Mouse (Mus musculus): ENCODE data around the gene 1700022I11Rik.

1700022I11Rik gene

DNA sequence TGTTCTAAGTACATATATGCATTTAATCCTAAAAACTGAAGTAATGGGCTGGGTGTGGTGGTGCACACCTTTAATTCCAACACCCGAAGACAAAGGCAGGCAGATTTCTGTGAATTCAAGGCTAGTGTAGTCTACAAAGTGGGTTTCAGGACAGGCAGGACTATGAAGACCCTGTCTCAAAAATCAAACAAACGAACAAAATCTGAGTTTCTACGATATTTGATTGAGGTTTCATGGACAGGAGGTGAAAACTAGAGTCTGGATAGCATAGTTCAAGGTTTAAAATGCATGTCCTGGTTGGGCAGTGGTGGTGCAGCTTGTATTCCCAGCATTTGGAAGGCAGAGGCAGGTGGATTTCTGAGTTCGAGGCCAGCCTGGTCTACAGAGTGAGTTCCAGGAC, at the start of gene 1700022I11Rik:
1700022I11Rik (plus strand) TSS at position 301 of the 400 bp plus-strand sequence.
- DNase-seq (ENCODE audit: low read depth): no peak

- no peak for DNase-seq (ENCODE audit: low read depth)
These were observed 48.7 kb upstream of the 1700022I11Rik start for GRCm38 (mm10) chr4:42920726-42921125.

DNA sequence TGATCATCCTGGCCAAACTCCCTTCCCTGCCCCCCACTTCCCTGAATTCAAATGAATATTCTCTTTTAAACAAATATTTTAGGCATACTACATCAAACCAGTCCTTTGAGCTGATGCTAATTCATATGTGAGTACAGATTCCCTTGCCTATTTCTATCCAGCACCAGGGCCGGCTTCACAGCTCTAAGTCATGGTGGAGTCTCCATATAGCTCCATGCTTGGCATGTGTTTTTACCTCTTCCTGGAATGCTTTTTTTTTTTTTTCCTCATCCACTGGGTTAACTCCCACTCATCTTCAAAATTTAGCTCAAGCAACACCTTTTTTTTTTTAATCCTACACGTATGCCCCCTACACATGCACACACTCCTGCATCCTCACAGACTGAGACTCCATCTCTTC, 47.9 kb upstream of the 1700022I11Rik start:
- DNase-seq (ENCODE audit: low read depth): no peak

- no peak for DNase-seq (ENCODE audit: low read depth)
These were observed 47.3 kb upstream of the 1700022I11Rik start for GRCm38 (mm10) chr4:42922056-42922455.

GRCm38 (mm10) chr4:42922461-42922860, 46.9 kb upstream of the 1700022I11Rik start:
- DNase-seq (ENCODE audit: low read depth): no peak

DNA sequence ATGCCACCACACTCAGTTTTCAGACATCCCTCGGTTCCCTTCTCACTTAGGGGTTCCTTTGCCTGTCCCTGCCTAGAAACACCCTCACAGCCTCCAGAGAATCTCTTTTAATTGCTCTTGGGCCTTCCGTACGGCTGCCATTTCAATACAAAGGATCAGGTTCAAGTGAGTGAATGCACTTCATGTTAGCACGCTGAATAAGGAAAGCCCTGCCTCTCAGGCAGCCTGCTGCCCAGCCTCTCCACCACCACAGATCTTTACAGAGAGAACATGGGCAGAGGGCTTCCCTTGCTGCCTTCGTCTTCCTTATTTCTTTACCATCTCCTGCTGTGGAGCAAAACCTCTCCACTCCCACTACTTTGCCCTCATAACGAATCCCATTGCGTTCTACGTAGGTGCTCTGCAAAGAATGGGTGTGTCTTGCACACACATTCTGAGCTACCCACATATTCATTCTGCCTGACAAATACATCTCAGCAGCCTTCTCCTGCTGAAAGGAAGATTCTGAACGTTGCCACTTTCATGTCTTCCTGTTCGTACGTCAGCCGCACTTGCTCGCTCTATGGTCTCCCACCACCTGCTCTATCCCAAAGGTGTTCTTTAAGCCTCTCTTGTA, 45.2 kb upstream of the 1700022I11Rik start:
- DNase-seq (ENCODE audit: low read depth): no peak

- DNase-seq (ENCODE audit: low read depth): no peak
These were observed 41.2 kb upstream of the 1700022I11Rik start for GRCm38 (mm10) chr4:42928209-42928608.

- DNase-seq (ENCODE audit: low read depth): no peak
These were observed 40.5 kb upstream of the 1700022I11Rik start for GRCm38 (mm10) chr4:42928952-42929351.

GRCm38 (mm10) chr4:42932229-42932969, 37.0 kb upstream of the 1700022I11Rik start:
- DNase-seq (ENCODE audit: low read depth): no peak

GRCm38 (mm10) chr4:42933630-42934029, 35.8 kb upstream of the 1700022I11Rik start:
- DNase-seq (ENCODE audit: low read depth): no peak

DNA sequence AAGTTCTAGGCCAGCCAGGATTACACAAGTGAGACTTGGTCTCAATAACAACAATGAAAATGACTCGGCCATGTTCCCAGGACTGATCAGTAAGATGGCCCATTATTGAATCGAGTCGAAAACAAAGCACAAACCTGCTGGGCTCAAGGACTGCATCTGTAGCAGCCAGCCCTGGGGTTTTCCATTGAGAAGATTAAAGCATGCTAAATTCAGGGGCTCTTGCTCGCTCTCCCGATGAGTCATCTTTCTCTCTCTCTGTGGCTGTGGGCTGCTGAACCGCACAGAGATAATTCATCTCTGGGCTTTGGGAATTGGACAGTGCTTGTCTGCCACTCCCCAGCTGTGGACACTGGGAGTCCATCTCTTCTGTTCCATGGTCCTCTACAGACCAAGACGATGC, 28.0 kb upstream of the 1700022I11Rik start:
- no peak for DNase-seq (ENCODE audit: low read depth)

GRCm38 (mm10) chr4:42943341-42943740, 26.1 kb upstream of the 1700022I11Rik start:
- no peak for DNase-seq (ENCODE audit: low read depth)

GRCm38 (mm10) chr4:42944185-42944584, 25.2 kb upstream of the 1700022I11Rik start:
- DNase-seq (ENCODE audit: low read depth): no peak

GRCm38 (mm10) chr4:42945043-42945442, 24.4 kb upstream of the 1700022I11Rik start:
- no peak for DNase-seq (ENCODE audit: low read depth)

- no peak for DNase-seq (ENCODE audit: low read depth)
These were observed 24.0 kb upstream of the 1700022I11Rik start for GRCm38 (mm10) chr4:42945445-42945844.

GRCm38 (mm10) chr4:42945952-42946351, 23.5 kb upstream of the 1700022I11Rik start:
- peak; percentile 72 for DNase-seq (ENCODE audit: low read depth)

DNA sequence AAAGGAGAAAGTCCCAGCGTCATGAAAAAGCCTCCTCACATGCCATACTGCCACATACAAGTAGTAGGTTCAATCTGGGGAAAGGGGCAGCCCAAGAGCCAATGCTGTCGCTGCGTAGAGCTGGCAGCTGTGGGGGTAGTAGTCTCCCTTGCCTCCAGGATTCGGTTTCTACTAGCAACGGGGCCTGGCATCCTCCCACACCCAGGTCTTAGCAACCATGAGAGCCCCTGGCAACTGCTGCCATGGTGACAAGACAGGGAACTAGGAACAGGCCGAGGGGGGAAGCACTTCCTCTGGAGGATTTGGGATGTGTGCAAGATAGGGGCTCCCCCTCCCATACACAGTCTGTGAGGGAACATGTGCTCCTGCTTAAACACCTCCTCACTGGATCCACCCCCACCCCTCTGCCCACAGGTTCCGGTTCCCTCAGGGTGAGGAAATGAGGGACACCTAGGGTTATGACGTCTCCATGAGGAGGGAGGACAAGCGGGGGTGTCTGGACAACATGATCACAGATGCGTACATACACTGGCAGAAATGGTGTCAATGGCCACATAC, 22.6 kb upstream of the 1700022I11Rik start:
- DNase-seq (ENCODE audit: low read depth): peak; percentile 32

DNA sequence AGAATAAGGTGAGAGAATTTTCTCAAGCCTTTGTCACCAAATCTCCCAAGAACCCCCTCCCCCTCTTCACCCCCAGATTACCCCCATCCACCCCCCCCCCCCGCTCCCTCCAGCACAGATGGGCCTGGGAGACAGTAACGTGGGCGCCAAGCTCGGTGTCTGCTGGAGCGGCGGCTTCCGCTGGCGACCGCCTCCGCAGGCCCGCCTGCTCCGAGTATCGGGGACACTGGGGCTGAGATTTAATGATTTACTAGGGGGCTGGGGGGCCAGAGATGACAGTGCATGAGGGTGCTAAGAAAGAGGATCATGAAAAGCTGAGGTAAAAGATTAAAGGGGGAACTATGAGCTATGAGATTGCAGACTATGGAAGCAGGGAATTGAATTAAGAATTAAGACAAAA, 20.9 kb upstream of the 1700022I11Rik start:
- peak; percentile 16 for DNase-seq (ENCODE audit: low read depth)

GRCm38 (mm10) chr4:42949051-42949675, 20.2 kb upstream of the 1700022I11Rik start:
- DNase-seq (ENCODE audit: low read depth): no peak

DNA sequence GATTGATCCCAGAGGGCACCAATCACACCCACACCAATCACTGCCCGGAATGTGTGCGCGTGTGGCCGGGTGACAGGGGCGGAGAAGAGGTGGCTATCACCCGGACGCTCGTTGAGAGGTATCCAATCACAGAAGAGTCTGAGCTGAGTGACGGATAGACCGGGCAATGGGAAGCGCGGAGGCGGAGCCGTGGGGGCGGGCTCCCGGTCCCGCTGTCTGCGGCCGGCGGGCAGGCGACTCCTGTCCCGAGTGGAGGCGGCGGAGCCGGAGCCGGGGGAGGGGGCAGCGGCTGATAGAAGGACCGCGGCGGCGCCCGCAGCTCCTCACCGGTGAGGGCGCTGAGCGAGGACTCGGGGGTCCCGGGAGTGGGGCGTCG, 19.7 kb upstream of the 1700022I11Rik start, which contains the start of gene Dnajb5:
Dnajb5 (plus strand) TSS at position 139 of the 376 bp plus-strand sequence.
- DNase-seq (ENCODE audit: low read depth): peak; percentile 98

- peak; percentile 96 for DNase-seq (ENCODE audit: low read depth)
These were observed 19.3 kb upstream of the 1700022I11Rik start for GRCm38 (mm10) chr4:42950065-42950558.

All from naive thymus-derived CD4-positive, alpha-beta T cell, adult 2 months (primary cell).